Mouse (Mus musculus) megakaryocyte progenitor cell, adult 5-6 weeks (primary cell): ENCODE results near the gene Npc2. TPM values are rescaled to one million over a fixed set of nuclear protein-coding genes. Genes with fewer than 3 reads are reported as not detected.

ENCODE experiments used
- ATAC-seq: replicated peaks from 2 replicates; pipeline ENCODE4 v1.8.0; 2016; ENCODE audit warnings: mild to moderate bottlenecking, moderate TSS enrichment, inconsistent platforms; ENCODE audit not compliant: poor library complexity
- total RNA-seq, 2 experiments: library from RNA; stranded (forward) in 1 of 2; stranded (reverse) in 1 of 2; fragments of 157-497, 149-512 nt in 1 of 2; fragments of 200-1000 nt in 1 of 2; gene quantifications; 2 replicates each; pipeline versions ENCODE4 v1.2.3 to v1.2.4; 2015 to 2017

Npc2 gene
- total RNA-seq, 2 experiments from 2014 or later = 70.9 to 98.8 TPM

- peak; percentile 99 for ATAC-seq
Observed at GRCm38 (mm10) chr12:84784604-84785381, 11.8 kb upstream of the Npc2 start.

GRCm38 (mm10) chr12:84776229-84776628, 3.3 kb upstream of the Npc2 start:
- ATAC-seq = no peak

GRCm38 (mm10) chr12:84774376-84774775, 1.4 kb upstream of the Npc2 start:
- peak; percentile 20; the same call in 1 of the 2 replicates for ATAC-seq

GRCm38 (mm10) chr12:84773476-84773875, 524 bp upstream of the Npc2 start:
- peak; percentile 10 for ATAC-seq

- ATAC-seq = no peak
Observed at GRCm38 (mm10) chr12:84771981-84772520, 901 bp downstream of the Npc2 start.

GRCm38 (mm10) chr12:84769624-84770023, 3.3 kb downstream of the Npc2 start:
- no peak for ATAC-seq

GRCm38 (mm10) chr12:84767510-84767909, 5.4 kb downstream of the Npc2 start:
- peak; percentile 74 for ATAC-seq

- ATAC-seq = peak; percentile 30; the same call in 1 of the 2 replicates
Observed at GRCm38 (mm10) chr12:84766113-84766735, 6.7 kb downstream of the Npc2 start.

GRCm38 (mm10) chr12:84765506-84765905, 7.4 kb downstream of the Npc2 start:
- ATAC-seq = no peak

GRCm38 (mm10) chr12:84764756-84765155, 8.2 kb downstream of the Npc2 start:
- ATAC-seq = no peak

- ATAC-seq = no peak
Observed at GRCm38 (mm10) chr12:84763577-84764218, 9.3 kb downstream of the Npc2 start.

GRCm38 (mm10) chr12:84762532-84762931, 10.4 kb downstream of the Npc2 start:
- ATAC-seq = peak; percentile 34; the same call in 1 of the 2 replicates

- peak; percentile 77 for ATAC-seq
Observed at GRCm38 (mm10) chr12:84759063-84759462, 13.9 kb downstream of the Npc2 start.

- ATAC-seq = no peak
Observed at GRCm38 (mm10) chr12:84756016-84756415, 16.9 kb downstream of the Npc2 start.

GRCm38 (mm10) chr12:84755008-84755695, 17.8 kb downstream of the Npc2 start:
- no peak; the same call in 1 of the 2 replicates for ATAC-seq

- peak; percentile 63 for ATAC-seq
Observed at GRCm38 (mm10) chr12:84752131-84752977, 20.6 kb downstream of the Npc2 start.

- ATAC-seq = peak; percentile 36
Observed at GRCm38 (mm10) chr12:84750661-84751060, 22.3 kb downstream of the Npc2 start.

GRCm38 (mm10) chr12:84748134-84748533, 24.8 kb downstream of the Npc2 start:
- ATAC-seq = peak; percentile 65

- no peak for ATAC-seq
Observed at GRCm38 (mm10) chr12:84745700-84746099, 27.3 kb downstream of the Npc2 start.

GRCm38 (mm10) chr12:84743496-84743895, 29.5 kb downstream of the Npc2 start:
- ATAC-seq = no peak
